In genomic region chr10:98543253-98543997, GRCm38 (mm10) we compare ENCODE assay signal across 10 mouse cellular contexts.
DNase-seq lines count a peak whose midpoint lies in the region; ATAC-seq and TF ChIP-seq lines count a peak whose summit lies in the region.
"Had no signal": no experiment of that assay in that cellular context is flagged by ENCODE, and none has a peak within 500 bp of the region (broad histone marks: within the 10 kb centered on the region; RNA-seq: fewer than 3 reads in every experiment).

No protein-coding gene starts in this region.

- H3K27ac ChIP-seq in embryonic facial prominence, embryonic 11.5 days (replicated peaks; ENCODE audit: low read depth, low read length), result no peak overlapping the region
- no peak overlapping the region; the same call in 1 of the 2 replicates for H3K27ac ChIP-seq in embryonic facial prominence, embryonic 10.5 days (replicated peaks)
- H3K27ac ChIP-seq in lung, embryonic 14.5 days (ENCODE audit: low read depth), result no peak overlapping the region
- peak overlapping the region; percentile 18 for H3K27ac ChIP-seq in stomach, embryonic 16.5 days (ENCODE audit: low read length)
- H3K27ac ChIP-seq: lung, embryonic 15.5 days had no signal

- H3K9ac ChIP-seq in embryonic facial prominence, embryonic 11.5 days (replicated peaks; ENCODE audit: low read length), result no peak overlapping the region
- H3K9ac ChIP-seq in lung, embryonic 14.5 days, result no peak overlapping the region
- no peak overlapping the region for H3K9ac ChIP-seq in stomach, embryonic 16.5 days (ENCODE audit: low read length)
- H3K9ac ChIP-seq: lung, embryonic 15.5 days had no signal

- 18% methylated on average over 8 of the region's 8 CpGs for WGBS in embryonic facial prominence, embryonic 11.5 days
- WGBS in embryonic facial prominence, embryonic 10.5 days, result 26% methylated on average over 8 of the region's 8 CpGs
- 19% methylated on average over 8 of the region's 8 CpGs for WGBS in lung, embryonic 14.5 days
- 22% methylated on average over 8 of the region's 8 CpGs for WGBS in stomach, embryonic 16.5 days

- H3K4me2 ChIP-seq in embryonic facial prominence, embryonic 11.5 days (ENCODE audit: low read depth, low read length), result no peak overlapping the region
- H3K4me2 ChIP-seq in lung, embryonic 14.5 days, result no peak overlapping the region
- H3K4me2 ChIP-seq in stomach, embryonic 16.5 days (ENCODE audit: low read depth, low read length), result no peak overlapping the region
- H3K4me2 ChIP-seq: lung, embryonic 15.5 days had no signal

- 0 out of 2 replicates have a peak, but pooled peaks have one; percentile 18 for ATAC-seq in embryonic facial prominence, embryonic 11.5 days (replicated peaks; ENCODE audit: insufficient number of reproducible peaks, low FRiP score, low TSS enrichment, low read depth)
- no peak; the same call in 1 of the 2 replicates for ATAC-seq in lung, embryonic 14.5 days (ENCODE audit: insufficient read depth)
- ATAC-seq in stomach, embryonic 16.5 days (ENCODE audit: insufficient read depth, low FRiP score), result peak; percentile 44; the same call in 1 of the 2 replicates

- peak; percentile 76 for DNase-seq in embryonic facial prominence, embryonic 11.5 days (ENCODE audit: low spot score)
- DNase-seq in embryonic facial prominence, embryonic 10.5 days (ENCODE audit: low spot score), result no peak
- DNase-seq in lung, embryonic 14.5 days, result peak; percentile 48
- no peak for DNase-seq in lung, postnatal 10 days
- DNase-seq in kidney, postnatal 14 days, result peak; percentile 8
- no peak for DNase-seq in layer of hippocampus, postnatal 25 days (ENCODE audit: extremely low spot score in 1 of 2, low spot score in 1 of 2)
- DNase-seq in layer of hippocampus, postnatal 10 days (ENCODE audit: low spot score in 2 of 2), result no peak
- DNase-seq: right cerebral cortex, adult 18-20 months had no signal

- H3K4me3 ChIP-seq in embryonic facial prominence, embryonic 11.5 days (ENCODE audit: low read depth, low read length), result no peak overlapping the region
- no peak overlapping the region for H3K4me3 ChIP-seq in embryonic facial prominence, embryonic 10.5 days
- H3K4me3 ChIP-seq in lung, embryonic 14.5 days (ENCODE audit: low read depth, low read length), result no peak overlapping the region
- H3K4me3 ChIP-seq in stomach, embryonic 16.5 days (replicated peaks; ENCODE audit: low read length), result no peak overlapping the region
- H3K4me3 ChIP-seq: lung, embryonic 15.5 days had no signal

- no peaks in the 10 kb centered on the region for H3K9me3 ChIP-seq in embryonic facial prominence, embryonic 11.5 days (replicated peaks; ENCODE audit: control insufficient read depth, low read length)
- H3K9me3 ChIP-seq in embryonic facial prominence, embryonic 10.5 days, result no peaks in the 10 kb centered on the region
- no peaks in the 10 kb centered on the region for H3K9me3 ChIP-seq in lung, embryonic 14.5 days (ENCODE audit: low read depth, low read length)
- no peaks in the 10 kb centered on the region for H3K9me3 ChIP-seq in stomach, embryonic 16.5 days (replicated peaks; ENCODE audit: control insufficient read depth, low read length)
- H3K9me3 ChIP-seq: lung, embryonic 15.5 days had no signal

- no peaks in the 10 kb centered on the region for H3K27me3 ChIP-seq in embryonic facial prominence, embryonic 11.5 days (ENCODE audit: control insufficient read depth, insufficient read depth, low read length)
- no peaks in the 10 kb centered on the region for H3K27me3 ChIP-seq in embryonic facial prominence, embryonic 10.5 days (replicated peaks; ENCODE audit: low read depth, poor library complexity, severe bottlenecking)
- H3K27me3 ChIP-seq in lung, embryonic 14.5 days (ENCODE audit: insufficient read depth, low read length), result no peaks in the 10 kb centered on the region
- no peaks in the 10 kb centered on the region for H3K27me3 ChIP-seq in stomach, embryonic 16.5 days (ENCODE audit: control insufficient read depth, insufficient read depth, low read length)
- H3K27me3 ChIP-seq: lung, embryonic 15.5 days had no signal

- H3K4me1 ChIP-seq in embryonic facial prominence, embryonic 11.5 days (ENCODE audit: control insufficient read depth, insufficient read depth, low read length), result no peaks in the 10 kb centered on the region; the same call in 1 of the 2 replicates
- H3K4me1 ChIP-seq in embryonic facial prominence, embryonic 10.5 days, result peaks cover 21% of the 10 kb centered on the region
- no peaks in the 10 kb centered on the region for H3K4me1 ChIP-seq in lung, embryonic 14.5 days (ENCODE audit: insufficient read depth)
- peaks cover 11% of the 10 kb centered on the region for H3K4me1 ChIP-seq in stomach, embryonic 16.5 days (ENCODE audit: control insufficient read depth, insufficient read depth, low read length)

- no peaks in the 10 kb centered on the region for H3K36me3 ChIP-seq in embryonic facial prominence, embryonic 11.5 days (replicated peaks; ENCODE audit: control insufficient read depth, insufficient read depth, low read depth, low read length)
- H3K36me3 ChIP-seq in embryonic facial prominence, embryonic 10.5 days (replicated peaks), result no peaks in the 10 kb centered on the region
- no peaks in the 10 kb centered on the region for H3K36me3 ChIP-seq in lung, embryonic 14.5 days (ENCODE audit: insufficient read depth)
- H3K36me3 ChIP-seq in stomach, embryonic 16.5 days (ENCODE audit: control insufficient read depth, insufficient read depth, low read length), result no peaks in the 10 kb centered on the region
- H3K36me3 ChIP-seq: lung, embryonic 15.5 days had no signal

- no peak for TF ChIP-seq CTCF in lung, embryonic 14.5 days (IDR thresholded peaks at IDR 0.05; ENCODE audit: low read depth)

Comparison
In these comparisons a context has a peak if more than half of its experiments do, and no peak if none do; other contexts are left out.
1. DNase-seq: peak in embryonic facial prominence, embryonic 11.5 days (single experiment), lung, embryonic 14.5 days (single experiment) and kidney, postnatal 14 days (single experiment); none in embryonic facial prominence, embryonic 10.5 days (single experiment), lung, postnatal 10 days (single experiment), layer of hippocampus, postnatal 25 days (0 of 2) and layer of hippocampus, postnatal 10 days (0 of 2).